13 mouse cellular contexts compared by ENCODE assay signal in the genomic region with DNA sequence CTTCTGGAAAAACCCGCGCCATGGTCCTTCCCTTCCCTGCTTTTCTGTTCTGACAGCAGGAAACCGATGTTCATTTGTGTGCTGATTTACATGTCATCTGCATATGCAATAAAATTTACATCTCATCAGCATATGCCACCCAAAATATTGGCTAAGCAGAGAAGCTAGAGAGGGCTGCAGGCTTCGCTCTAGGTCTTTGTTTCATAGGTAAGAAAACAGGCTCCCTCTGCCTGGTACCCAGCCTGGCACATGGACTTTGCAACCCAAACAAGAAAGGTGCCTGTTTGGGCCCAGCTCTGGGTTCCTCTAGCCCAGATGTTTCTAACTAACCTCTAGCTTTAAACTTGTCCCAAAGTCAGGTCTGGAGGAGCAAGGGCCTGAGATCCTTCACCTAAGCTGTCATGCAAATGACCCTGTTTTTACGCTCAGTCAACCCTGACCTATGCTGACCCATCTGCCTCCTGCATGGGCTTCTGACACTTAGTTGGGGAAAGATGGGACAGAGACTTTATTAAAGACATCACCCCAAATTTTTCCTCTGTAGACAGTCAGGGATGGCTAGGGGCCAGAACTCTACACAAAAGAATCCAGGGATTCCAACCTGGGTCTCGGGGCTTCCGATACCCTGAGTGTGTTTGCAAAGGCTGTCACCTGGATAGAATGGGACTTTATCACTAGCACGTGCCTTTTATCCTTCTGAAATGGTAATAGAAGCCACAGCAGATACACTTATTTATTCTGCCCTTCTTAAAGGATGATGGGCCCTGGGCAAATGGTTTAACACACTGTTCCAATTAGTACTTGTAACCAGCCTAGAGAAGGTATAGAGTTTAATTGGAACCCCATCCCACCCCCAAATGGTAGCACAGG. TPM values are rescaled to one million over a fixed set of nuclear protein-coding genes. Genes with fewer than 3 reads are reported as not detected.
DNase-seq lines count a peak whose midpoint lies in the region; ATAC-seq and TF ChIP-seq lines count a peak whose summit lies in the region.
"Had no signal": no experiment of that assay in that cellular context is flagged by ENCODE, and none has a peak within 500 bp of the region (broad histone marks: within the 10 kb centered on the region; RNA-seq: fewer than 3 reads in every experiment).

No protein-coding gene starts in this region.

- intact Hi-C loops in heart, postnatal 10 days (cut with DNase I) = no loop called here

- H3K4me2 ChIP-seq in heart, embryonic 13.5 days = peak overlapping the region; percentile 64
- peak overlapping the region; percentile 19; the same call in 1 of the 2 replicates for H3K4me2 ChIP-seq in lung, postnatal 0 days (replicated peaks; ENCODE audit: low read depth, low read length)
- H3K4me2 ChIP-seq in forebrain, embryonic 16.5 days (ENCODE audit: low read length) = no peak overlapping the region
- peak overlapping the region; percentile 14; the same call in 1 of the 2 replicates for H3K4me2 ChIP-seq in liver, postnatal 0 days (ENCODE audit: low read depth, low read length)
- H3K4me2 ChIP-seq: midbrain, embryonic 13.5 days had no signal

- H3K27ac ChIP-seq in heart, embryonic 13.5 days (replicated peaks) = no peak overlapping the region
- H3K27ac ChIP-seq in lung, postnatal 0 days (ENCODE audit: low read length) = peak overlapping the region; percentile 21
- no peak overlapping the region for H3K27ac ChIP-seq in forebrain, embryonic 16.5 days (ENCODE audit: low read length)
- H3K27ac ChIP-seq in liver, postnatal 0 days (ENCODE audit: low read depth) = peak overlapping the region; percentile 25
- no peak overlapping the region for H3K27ac ChIP-seq in cerebellum, adult 2 months (ENCODE audit: insufficient read depth, low read length)
- H3K27ac ChIP-seq: midbrain, embryonic 13.5 days had no signal

- no peak for TF ChIP-seq CTCF in lung, postnatal 0 days (IDR thresholded peaks at IDR 0.05)
- no peak for TF ChIP-seq CTCF in lung, adult 2 months (IDR thresholded peaks at IDR 0.05; ENCODE audit: insufficient read depth, low read length)
- no peak for TF ChIP-seq CTCF in liver, postnatal 0 days (IDR thresholded peaks at IDR 0.05; ENCODE audit: low read depth)
- TF ChIP-seq CTCF in cerebellum, adult 2 months (IDR thresholded peaks at IDR 0.05; ENCODE audit: borderline replicate concordance, insufficient read depth, low read depth, low read length) = no peak

- peaks cover 39% of the 10 kb centered on the region for H3K27me3 ChIP-seq in heart, embryonic 13.5 days (replicated peaks)
- no peaks in the 10 kb centered on the region for H3K27me3 ChIP-seq in lung, postnatal 0 days (replicated peaks; ENCODE audit: insufficient read depth, low read length)
- H3K27me3 ChIP-seq in forebrain, embryonic 16.5 days (replicated peaks; ENCODE audit: control insufficient read depth, insufficient read depth, low read length) = peaks cover 24% of the 10 kb centered on the region
- H3K27me3 ChIP-seq in liver, postnatal 0 days (ENCODE audit: insufficient read depth, low read length) = no peaks in the 10 kb centered on the region
- no peaks in the 10 kb centered on the region for H3K27me3 ChIP-seq in cerebellum, adult 2 months (ENCODE audit: control insufficient read depth, insufficient read depth, low read length)

- DNase-seq in heart, postnatal 10 days = no peak
- no peak for DNase-seq in lung, postnatal 0 days (ENCODE audit: low spot score)
- DNase-seq in lung, adult 2 months = no peak
- DNase-seq in liver, postnatal 0 days = no peak
- no peak for DNase-seq in cerebellum, adult 2 months
- DNase-seq in left cerebral cortex, adult 18-20 months (ENCODE audit: low spot score in 2 of 2) = no peak
- DNase-seq: adrenal gland, adult 2 months; left cerebral cortex, postnatal 4 days; lung, postnatal 10 days had no signal

- no peaks in the 10 kb centered on the region for H3K36me3 ChIP-seq in heart, embryonic 13.5 days
- no peaks in the 10 kb centered on the region for H3K36me3 ChIP-seq in lung, postnatal 0 days (ENCODE audit: insufficient read depth, low read length)
- no peaks in the 10 kb centered on the region for H3K36me3 ChIP-seq in forebrain, embryonic 16.5 days (ENCODE audit: control insufficient read depth, insufficient read depth)
- H3K36me3 ChIP-seq in liver, postnatal 0 days (replicated peaks; ENCODE audit: insufficient read depth, low read length) = no peaks in the 10 kb centered on the region
- H3K36me3 ChIP-seq: midbrain, embryonic 13.5 days had no signal

- no peaks in the 10 kb centered on the region for H3K9me3 ChIP-seq in heart, embryonic 13.5 days
- H3K9me3 ChIP-seq in lung, postnatal 0 days (ENCODE audit: low read length) = no peaks in the 10 kb centered on the region
- H3K9me3 ChIP-seq in forebrain, embryonic 16.5 days (ENCODE audit: control insufficient read depth, low read length) = no peaks in the 10 kb centered on the region
- no peaks in the 10 kb centered on the region for H3K9me3 ChIP-seq in liver, postnatal 0 days (ENCODE audit: low read length)
- H3K9me3 ChIP-seq: midbrain, embryonic 13.5 days had no signal

- peaks cover 58% of the 10 kb centered on the region for H3K4me1 ChIP-seq in heart, embryonic 13.5 days
- H3K4me1 ChIP-seq in lung, postnatal 0 days (ENCODE audit: insufficient read depth, low read depth, low read length) = peaks cover 23% of the 10 kb centered on the region
- peaks cover 41% of the 10 kb centered on the region for H3K4me1 ChIP-seq in lung, adult 2 months (ENCODE audit: control insufficient read depth, insufficient read depth, low read length)
- H3K4me1 ChIP-seq in forebrain, embryonic 16.5 days (replicated peaks; ENCODE audit: control insufficient read depth, insufficient read depth, low read length) = peaks cover 18% of the 10 kb centered on the region
- H3K4me1 ChIP-seq in liver, postnatal 0 days (ENCODE audit: insufficient read depth) = peaks cover 54% of the 10 kb centered on the region
- peaks cover 23% of the 10 kb centered on the region for H3K4me1 ChIP-seq in cerebellum, adult 2 months (ENCODE audit: control insufficient read depth, insufficient read depth, low read length)

- 66% methylated on average over 8 of the region's 8 CpGs for WGBS in heart, embryonic 13.5 days
- WGBS in lung, postnatal 0 days = 72% methylated on average over 8 of the region's 8 CpGs
- WGBS in lung, adult 2 months = 56% methylated on average over 8 of the region's 8 CpGs
- 49% methylated on average over 8 of the region's 8 CpGs for WGBS in forebrain, embryonic 16.5 days
- WGBS in liver, postnatal 0 days (ENCODE audit: insufficient replicate concordance) = 63% methylated on average over 8 of the region's 8 CpGs
- 87% methylated on average over 8 of the region's 8 CpGs for WGBS in cerebellum, adult 2 months

- TF ChIP-seq EP300 in lung, postnatal 0 days (IDR thresholded peaks at IDR 0.05) = no peak
- TF ChIP-seq EP300 in liver, postnatal 0 days (IDR thresholded peaks at IDR 0.05; ENCODE audit: low read depth) = no peak

- H3K4me3 ChIP-seq in heart, embryonic 13.5 days = peak overlapping the region; percentile 54
- no peak overlapping the region for H3K4me3 ChIP-seq in lung, postnatal 0 days (ENCODE audit: low read depth, low read length)
- no peak overlapping the region for H3K4me3 ChIP-seq in lung, adult 2 months (replicated peaks; ENCODE audit: extremely low read depth, low read depth, low read length)
- H3K4me3 ChIP-seq in forebrain, embryonic 16.5 days (replicated peaks; ENCODE audit: low read length) = no peak overlapping the region
- no peak overlapping the region for H3K4me3 ChIP-seq in liver, postnatal 0 days (ENCODE audit: low read depth, low read length)
- H3K4me3 ChIP-seq in cerebellum, adult 2 months (replicated peaks; ENCODE audit: insufficient read depth, low read depth, low read length) = no peak overlapping the region
- H3K4me3 ChIP-seq: midbrain, embryonic 13.5 days had no signal

- no peak overlapping the region for H3K9ac ChIP-seq in heart, embryonic 13.5 days
- H3K9ac ChIP-seq in lung, postnatal 0 days (replicated peaks; ENCODE audit: low read depth) = no peak overlapping the region
- H3K9ac ChIP-seq in forebrain, embryonic 16.5 days (replicated peaks; ENCODE audit: low read depth, low read length) = no peak overlapping the region
- H3K9ac ChIP-seq in liver, postnatal 0 days (replicated peaks) = no peak overlapping the region
- H3K9ac ChIP-seq: midbrain, embryonic 13.5 days had no signal

- TF ChIP-seq POLR2A in lung, adult 2 months (IDR thresholded peaks at IDR 0.05; ENCODE audit: borderline replicate concordance, extremely low read depth, low read depth, low read length) = no peak
- TF ChIP-seq POLR2A in cerebellum, adult 2 months (IDR thresholded peaks at IDR 0.05; ENCODE audit: borderline replicate concordance, insufficient read depth, low read length) = no peak

- ATAC-seq in heart, embryonic 13.5 days (ENCODE audit: extremely low read depth, insufficient number of reproducible peaks, low FRiP score, low TSS enrichment) = no peak
- no peak for ATAC-seq in lung, postnatal 0 days
- ATAC-seq in forebrain, embryonic 16.5 days = peak; percentile 61
- no peak for ATAC-seq in liver, postnatal 0 days
- ATAC-seq: midbrain, embryonic 13.5 days had no signal

RNA-seq across cellular contexts. Expression of a gene that starts 2.2 kb away (rescaled TPM):
- 36.6 and 41.4 TPM in 2 replicates for polyA plus RNA-seq in heart, embryonic 13.5 days (2015; fragmentation: Nextera tagmentation; extraction: Ambion mirVana)
- total RNA-seq in heart, postnatal 10 days (2021) = 10 to 100 TPM; 24.7 to 26.0 TPM
- polyA plus RNA-seq in lung, postnatal 0 days (2015; fragmentation: Nextera tagmentation; extraction: Ambion mirVana) = 62.5 and 75.9 TPM in 2 replicates
- 18.1 and 31.9 TPM in 2 replicates for polyA plus RNA-seq in lung, adult 2 months (2012; rRNA removed)
- polyA plus RNA-seq in forebrain, embryonic 16.5 days (2015; fragmentation: Nextera tagmentation; extraction: Ambion mirVana) = 2.7 and 2.9 TPM in 2 replicates
- polyA plus RNA-seq in liver, postnatal 0 days (2015; fragmentation: Nextera tagmentation; extraction: Ambion mirVana) = 30.2 and 32.2 TPM in 2 replicates
- 3.5 and 5.4 TPM in 2 replicates for polyA plus RNA-seq in cerebellum, adult 2 months (2012; rRNA removed)
- total RNA-seq in left cerebral cortex, adult 18-20 months (2021) = 1 to 10 TPM; 2.8 to 4.5 TPM

RNA-seq across cellular contexts. Expression of a gene that starts 3.0 kb away (rescaled TPM):
- 17.0 and 17.3 TPM in 2 replicates for polyA plus RNA-seq in heart, embryonic 13.5 days (2015; fragmentation: Nextera tagmentation; extraction: Ambion mirVana)
- 10 to 100 TPM; 16.2 to 21.1 TPM for total RNA-seq in heart, postnatal 10 days (2021)
- polyA plus RNA-seq in lung, postnatal 0 days (2015; fragmentation: Nextera tagmentation; extraction: Ambion mirVana) = 29.4 and 33.3 TPM in 2 replicates
- 141 and 169 TPM in 2 replicates for polyA plus RNA-seq in lung, adult 2 months (2012; rRNA removed)
- polyA plus RNA-seq in forebrain, embryonic 16.5 days (2015; fragmentation: Nextera tagmentation; extraction: Ambion mirVana) = 1.5 and 2.0 TPM in 2 replicates
- polyA plus RNA-seq in liver, postnatal 0 days (2015; fragmentation: Nextera tagmentation; extraction: Ambion mirVana) = 9.8 and 10.2 TPM in 2 replicates
- 3.2 and 3.9 TPM in 2 replicates for polyA plus RNA-seq in cerebellum, adult 2 months (2012; rRNA removed)
- 1 to 10 TPM; 7.3 to 8.0 TPM for total RNA-seq in left cerebral cortex, adult 18-20 months (2021)

RNA-seq across cellular contexts. Expression of a gene that starts 14.9 kb away (rescaled TPM):
- polyA plus RNA-seq in heart, embryonic 13.5 days (2015; fragmentation: Nextera tagmentation; extraction: Ambion mirVana) = 1.8 and 2.2 TPM in 2 replicates
- total RNA-seq in heart, postnatal 10 days (2021) = 100 to 1,000 TPM; 129 to 148 TPM
- polyA plus RNA-seq in lung, postnatal 0 days (2015; fragmentation: Nextera tagmentation; extraction: Ambion mirVana) = 1.3 and 1.6 TPM in 2 replicates
- polyA plus RNA-seq in lung, adult 2 months (2012; rRNA removed) = 85.8 and 128 TPM in 2 replicates
- polyA plus RNA-seq in forebrain, embryonic 16.5 days (2015; fragmentation: Nextera tagmentation; extraction: Ambion mirVana) = not detected in 2 replicates
- 1.9 and 2.0 TPM in 2 replicates for polyA plus RNA-seq in liver, postnatal 0 days (2015; fragmentation: Nextera tagmentation; extraction: Ambion mirVana)
- 110 and 122 TPM in 2 replicates for polyA plus RNA-seq in cerebellum, adult 2 months (2012; rRNA removed)
- total RNA-seq in left cerebral cortex, adult 18-20 months (2021) = 10 to 100 TPM; 65.2 to 87.4 TPM
- polyA plus RNA-seq: midbrain, embryonic 13.5 days; neural tube, embryonic 11.5 days had no signal

Comparison
In these comparisons a context has a peak if more than half of its experiments do, and no peak if none do; other contexts are left out.
1. RNA of a gene that starts 14.9 kb away (polyA plus RNA-seq): 85.8 to 128 TPM in lung, adult 2 months and 110 to 122 TPM in cerebellum, adult 2 months; 1.8 to 2.2 TPM in heart, embryonic 13.5 days, 1.9 to 2.0 TPM in liver, postnatal 0 days, 1.3 to 1.6 TPM in lung, postnatal 0 days and not detected in forebrain, embryonic 16.5 days; every median in the first group is over 10 times any median in the second.
2. H3K27ac ChIP-seq: peak in lung, postnatal 0 days (single experiment) and liver, postnatal 0 days (single experiment); none in heart, embryonic 13.5 days (single experiment), forebrain, embryonic 16.5 days (single experiment) and cerebellum, adult 2 months (single experiment).